Comparison of ENCODE assay signal across 20 mouse cellular contexts in the genomic region with DNA sequence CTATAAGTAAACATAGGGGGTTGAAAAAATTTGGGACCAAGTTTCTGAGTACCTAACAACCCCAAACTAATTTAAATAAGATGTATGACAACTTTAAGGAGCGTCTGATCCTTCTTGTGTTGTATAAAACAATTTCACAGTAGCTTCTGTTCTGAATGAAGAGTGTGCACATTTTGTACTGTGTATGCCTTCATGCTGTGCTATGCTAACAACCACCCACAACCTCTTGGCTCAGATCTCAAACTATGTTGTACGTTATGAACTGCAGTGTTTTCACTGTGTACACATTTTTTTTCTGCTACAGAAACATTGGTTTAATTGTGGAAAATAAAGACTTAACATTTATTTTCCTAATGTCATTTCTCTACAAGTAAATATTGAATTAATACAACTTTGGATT.
DNase-seq lines count a peak whose midpoint lies in the region; TF ChIP-seq lines count a peak whose summit lies in the region.
"Had no signal": no experiment of that assay in that cellular context is flagged by ENCODE, and none has a peak within 500 bp of the region (broad histone marks: within the 10 kb centered on the region; RNA-seq: fewer than 3 reads in every experiment).

No protein-coding gene starts in this region.

- no peaks in the 10 kb centered on the region for H3K27me3 ChIP-seq in cerebellum, adult 2 months (ENCODE audit: control insufficient read depth, insufficient read depth, low read length)
- H3K27me3 ChIP-seq: embryonic facial prominence, embryonic 13.5 days; forebrain, embryonic 13.5 days; heart, embryonic 15.5 days; hindbrain, embryonic 15.5 days had no signal

- peak; percentile 24 to 25 for DNase-seq in frontal cortex, adult 2 months (ENCODE audit: extremely low spot score in 1 of 2, low spot score in 1 of 2)
- no peak for DNase-seq in frontal cortex, postnatal 10 days (ENCODE audit: low spot score in 2 of 2)
- peak; percentile 3 for DNase-seq in left cerebral cortex, adult 11 months (ENCODE audit: low spot score)
- no peak for DNase-seq in left cerebral cortex, adult 2 months (ENCODE audit: extremely low spot score in 1 of 2, low spot score in 2 of 2)
- DNase-seq in brain, adult 2 months (ENCODE audit: low read depth, low spot score), result peak; percentile 68
- DNase-seq in layer of hippocampus, adult 9-10 months (ENCODE audit: low spot score), result peak; percentile 42
- no peak for DNase-seq in kidney, postnatal 25 days
- no peak for DNase-seq in cerebellum, adult 2 months
- DNase-seq: adrenal gland, postnatal 10 days; cerebellum, adult 11-12 months; cerebellum, adult 9-11 months; cerebellum, postnatal 36 days; forebrain, postnatal 0 days; gastrocnemius, postnatal 14 days; heart, adult 2 months had no signal

- no peak for TF ChIP-seq POLR2A in cerebellum, adult 2 months (IDR thresholded peaks at IDR 0.05; ENCODE audit: borderline replicate concordance, insufficient read depth, low read length)

- WGBS in cerebellum, adult 2 months, result 8% methylated on average over 2 of the region's 2 CpGs

- H3K4me3 ChIP-seq in left cerebral cortex, adult 2 months, result no peak overlapping the region
- H3K4me3 ChIP-seq in cerebellum, adult 2 months (replicated peaks; ENCODE audit: insufficient read depth, low read depth, low read length), result no peak overlapping the region
- H3K4me3 ChIP-seq: embryonic facial prominence, embryonic 13.5 days; forebrain, embryonic 13.5 days; heart, adult 2 months; heart, embryonic 15.5 days; hindbrain, embryonic 10.5 days; hindbrain, embryonic 15.5 days had no signal

- no peak overlapping the region for H3K27ac ChIP-seq in left cerebral cortex, adult 2 months
- no peak overlapping the region for H3K27ac ChIP-seq in cerebellum, adult 2 months (ENCODE audit: insufficient read depth, low read length)
- H3K27ac ChIP-seq: embryonic facial prominence, embryonic 13.5 days; forebrain, embryonic 13.5 days; heart, adult 2 months; heart, embryonic 15.5 days; hindbrain, embryonic 10.5 days; hindbrain, embryonic 15.5 days had no signal

- intact Hi-C loops in left cerebral cortex, adult 2 months (cut with DNase I), result no loop called here

- no peaks in the 10 kb centered on the region for H3K4me1 ChIP-seq in cerebellum, adult 2 months (ENCODE audit: control insufficient read depth, insufficient read depth, low read length)
- H3K4me1 ChIP-seq: embryonic facial prominence, embryonic 13.5 days; forebrain, embryonic 13.5 days; heart, embryonic 15.5 days; hindbrain, embryonic 10.5 days; hindbrain, embryonic 15.5 days had no signal

- no peak for TF ChIP-seq CTCF in left cerebral cortex, adult 2 months (IDR thresholded peaks at IDR 0.05)
- no peak for TF ChIP-seq CTCF in cerebellum, adult 2 months (IDR thresholded peaks at IDR 0.05; ENCODE audit: borderline replicate concordance, insufficient read depth, low read depth, low read length)

Comparison
In these comparisons a context has a peak if more than half of its experiments do, and no peak if none do; other contexts are left out.
1. DNase-seq: peak in frontal cortex, adult 2 months (2 of 2), left cerebral cortex, adult 11 months (single experiment), brain, adult 2 months (single experiment) and layer of hippocampus, adult 9-10 months (single experiment); none in frontal cortex, postnatal 10 days (0 of 2), left cerebral cortex, adult 2 months (0 of 2), kidney, postnatal 25 days (0 of 2) and cerebellum, adult 2 months (0 of 2).